Mouse (Mus musculus) limb, embryonic 14.5 days (tissue): ENCODE results near the gene Adrb1. TPM values are rescaled to one million over a fixed set of nuclear protein-coding genes. Genes with fewer than 3 reads are reported as not detected.
A peak's percentile ranks its signal among the peaks of the same experiment; 100 is the strongest.

Experiments
- ATAC-seq: fragments of 200-750 bp; cut with Nextera tagmentation; 2 replicates; pipeline ENCODE4 v1.8.0; 2017; ENCODE audit warnings: low read depth, moderate number of reproducible peaks, moderate TSS enrichment; ENCODE audit not compliant: low FRiP score
- DNase-seq: peaks from one replicate; pipeline ENCODE4 v3.0.0-alpha.2; 2015; ENCODE audit warnings: low spot score
- H3K27ac ChIP-seq: fragments of 300-500 bp; sonication (generic); replicated peaks from 2 replicates; pipeline ENCODE4 v1.5.1; 2014; ENCODE audit warnings: low read depth, mild to moderate bottlenecking, low read length, moderate library complexity, mixed read lengths
- H3K27me3 ChIP-seq: fragments of 300-500 bp; sonication (generic); 2 replicates; pipeline ENCODE4 v1.6.1; 2014; ENCODE audit warnings: low read length, mixed read lengths; ENCODE audit not compliant: control insufficient read depth, insufficient read depth
- H3K36me3 ChIP-seq: fragments of 300-500 bp; sonication (generic); 2 replicates; pipeline ENCODE4 v1.6.1; 2014; ENCODE audit warnings: mild to moderate bottlenecking, low read length, moderate library complexity, mixed read lengths; ENCODE audit not compliant: control insufficient read depth, insufficient read depth
- H3K4me1 ChIP-seq: fragments of 300-500 bp; sonication (generic); 2 replicates; pipeline ENCODE4 v1.6.1; 2014; ENCODE audit warnings: antibody characterized with exemption, low read length, mixed read lengths; ENCODE audit not compliant: control insufficient read depth, insufficient read depth
- H3K4me2 ChIP-seq: fragments of 300-500 bp; sonication (generic); replicated peaks from 2 replicates; pipeline ENCODE4 v1.6.1; 2014; ENCODE audit warnings: low read depth, mild to moderate bottlenecking, low read length, moderate library complexity; ENCODE audit not compliant: severe bottlenecking
- H3K4me3 ChIP-seq: fragments of 300-500 bp; sonication (generic); replicated peaks from 2 replicates; pipeline ENCODE4 v1.5.1; 2014; ENCODE audit warnings: low read length
- H3K9ac ChIP-seq: fragments of 300-500 bp; sonication (generic); 2 replicates; pipeline ENCODE4 v1.6.1; 2014; ENCODE audit warnings: mild to moderate bottlenecking, low read depth, low read length, moderate library complexity; ENCODE audit not compliant: severe bottlenecking
- H3K9me3 ChIP-seq: fragments of 300-500 bp; sonication (generic); 2 replicates; pipeline ENCODE4 v1.6.1; 2016; ENCODE audit warnings: low read length; ENCODE audit not compliant: control insufficient read depth
- POLR2A ChIP-seq: fragments of 200-500 bp; IDR thresholded peaks from 2 replicates; pipeline ENCODE4 v1.8.0; 2012; ENCODE audit warnings: inconsistent platforms, mild to moderate bottlenecking, moderate library complexity, borderline replicate concordance; ENCODE audit not compliant: insufficient read depth, insufficient read length; ENCODE audit errors: extremely low read depth
- WGBS: fragments of 180-500 bp; shearing (Covaris S2); extraction: QIAGEN DNeasy Blood & Tissue Kit; methylation state at CpG from one replicate; pipeline ENCODE4 v1.1.7; 2014; 5-methylcytosine and 5-hydroxymethylcytosine counted together
- polyA plus RNA-seq, 2 experiments: library from polyadenylated mRNA; depleted of rRNA in 1 of 2; stranded (reverse) in 1 of 2; unstranded in 1 of 2; fragments of >200 nt; fragmentation: Nextera tagmentation in 1 of 2; extraction: Ambion mirVana in 1 of 2; gene quantifications; 2 replicates each; pipeline versions ENCODE4 v1.2.1 to v1.2.3; 2012 to 2014

The Adrb1 gene
- 1.7 and 2.3 TPM in 2 replicates for polyA plus RNA-seq (2012; rRNA removed)
- 1.3 and 1.9 TPM in 2 replicates for polyA plus RNA-seq (2014; fragmentation: Nextera tagmentation; extraction: Ambion mirVana)

DNA sequence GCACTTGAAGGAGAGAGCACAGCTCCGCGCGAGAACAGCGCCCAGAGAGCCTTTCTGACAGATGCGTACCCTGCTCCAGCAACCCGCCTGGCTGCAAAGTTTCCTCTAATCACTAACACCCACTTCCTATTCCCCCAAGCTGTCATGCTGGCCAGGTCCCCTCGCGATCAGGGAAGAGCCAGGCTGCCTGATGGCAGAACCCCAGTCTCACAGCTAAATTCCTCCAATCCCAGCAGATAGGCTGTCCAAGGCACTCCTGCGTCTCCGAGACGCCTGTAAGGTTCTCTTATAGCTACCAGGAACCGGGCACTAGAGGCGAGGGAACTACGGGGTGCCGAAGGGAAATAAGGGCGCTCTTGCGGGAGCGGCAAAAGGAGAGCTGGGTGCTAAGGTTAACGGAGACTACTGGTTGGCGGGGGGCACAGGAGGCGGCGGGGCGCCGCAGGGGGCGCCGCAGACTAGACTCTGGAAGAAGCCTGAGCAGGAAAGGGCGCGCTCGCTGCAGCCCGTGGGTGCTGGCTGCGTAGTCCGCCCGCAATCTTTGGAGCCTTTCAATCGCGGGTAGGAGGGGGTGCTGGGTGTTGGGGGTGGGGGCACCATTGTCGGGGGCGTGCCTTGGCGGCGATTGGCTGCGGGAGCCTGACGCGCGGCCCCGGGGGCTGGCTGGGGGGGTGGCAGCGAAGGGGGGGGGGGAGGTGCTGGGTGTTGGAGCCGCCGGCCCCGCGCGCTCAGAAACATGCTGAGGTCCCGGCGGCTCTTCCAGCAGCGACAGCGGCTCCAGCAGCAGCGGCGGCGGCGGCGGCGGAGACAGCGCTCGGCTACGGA lies at the start of gene Adrb1:
TSS of gene Adrb1 (plus strand) at position 813 of the 825 bp plus-strand sequence.
- no peak for TF ChIP-seq POLR2A
- no peaks in the 10 kb centered on the region for H3K9me3 ChIP-seq
- peak; percentile 58; the same call in 1 of the 2 replicates for ATAC-seq
- under 1% methylated on average over 27 of the region's 63 CpGs for WGBS
- peak within 1 kb of the TSS; percentile 51 for H3K4me3 ChIP-seq
- peak; percentile 61 for DNase-seq
- no peaks in the 10 kb centered on the region for H3K36me3 ChIP-seq
- peaks cover 21% of the 10 kb centered on the region for H3K4me1 ChIP-seq
- H3K9ac ChIP-seq: peak within 1 kb of the TSS; percentile 56
- peaks cover 69% of the 10 kb centered on the region for H3K27me3 ChIP-seq
- H3K27ac ChIP-seq: no peak within 1 kb of the TSS
- H3K4me2 ChIP-seq: peak within 1 kb of the TSS; percentile 96

DNA sequence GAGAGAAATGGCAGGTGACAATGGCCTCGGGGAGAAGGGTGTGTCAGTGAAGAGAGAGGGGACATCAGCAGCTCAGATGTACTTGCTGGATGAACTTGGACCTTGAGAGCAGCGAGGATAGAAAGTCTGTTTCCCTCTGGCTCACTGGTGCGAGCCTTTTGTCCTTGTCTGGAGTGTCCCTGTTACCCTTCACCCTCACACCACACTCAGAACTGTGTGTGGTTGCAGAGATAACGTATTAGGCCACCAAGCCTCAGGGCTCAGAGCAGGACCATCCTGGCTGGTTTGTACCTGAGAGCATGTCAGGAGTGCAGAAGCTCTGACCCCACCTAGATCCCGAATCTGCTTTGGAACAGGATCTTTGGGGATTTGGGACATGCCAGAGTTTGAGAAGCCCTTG lies 46.3 kb upstream of the Adrb1 start:
- 93% methylated on average over 5 of the region's 5 CpGs for WGBS
- DNase-seq (no peak), ATAC-seq (no peak)
- Histone ChIP-seq H3K36me3 (no peaks in the 10 kb centered on the region), H3K4me1 (peaks cover 27% of the 10 kb centered on the region), H3K9me3 (no peaks in the 10 kb centered on the region), H3K27ac (no peak overlapping the region), H3K9ac (no peak overlapping the region), H3K4me3 (no peak overlapping the region), H3K27me3 (no peaks in the 10 kb centered on the region), H3K4me2 (no peak overlapping the region)
- no peak for TF ChIP-seq POLR2A

DNA sequence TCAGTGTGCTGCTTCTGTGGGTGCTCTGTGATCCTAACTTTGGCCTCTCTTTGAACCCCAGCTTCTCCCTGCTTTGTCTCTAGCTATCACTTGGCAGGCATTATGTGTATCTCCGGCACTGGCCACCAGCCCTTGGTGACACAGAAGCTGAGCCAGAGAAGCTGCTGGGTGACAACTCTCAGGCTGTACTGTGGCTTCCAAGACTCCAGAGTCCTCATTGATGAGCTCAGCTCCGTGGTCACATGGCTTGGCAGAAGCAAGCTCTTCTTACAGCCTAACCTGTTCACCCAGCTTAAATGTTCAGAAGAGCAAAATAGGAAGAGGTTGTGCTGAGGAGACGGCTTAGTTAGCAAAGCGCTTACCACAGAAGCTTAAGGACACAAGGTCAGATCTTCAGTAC lies 45.5 kb upstream of the Adrb1 start:
- H3K9ac ChIP-seq: no peak overlapping the region
- H3K9me3 ChIP-seq: no peaks in the 10 kb centered on the region
- H3K36me3 ChIP-seq: no peaks in the 10 kb centered on the region
- peaks cover 27% of the 10 kb centered on the region for H3K4me1 ChIP-seq
- no peak overlapping the region for H3K27ac ChIP-seq
- no peak for TF ChIP-seq POLR2A
- H3K27me3 ChIP-seq: no peaks in the 10 kb centered on the region
- WGBS: 84% methylated on average over 4 of the region's 4 CpGs
- ATAC-seq (no peak), DNase-seq (no peak)
- H3K4me2 ChIP-seq: no peak overlapping the region
- no peak overlapping the region for H3K4me3 ChIP-seq

DNA sequence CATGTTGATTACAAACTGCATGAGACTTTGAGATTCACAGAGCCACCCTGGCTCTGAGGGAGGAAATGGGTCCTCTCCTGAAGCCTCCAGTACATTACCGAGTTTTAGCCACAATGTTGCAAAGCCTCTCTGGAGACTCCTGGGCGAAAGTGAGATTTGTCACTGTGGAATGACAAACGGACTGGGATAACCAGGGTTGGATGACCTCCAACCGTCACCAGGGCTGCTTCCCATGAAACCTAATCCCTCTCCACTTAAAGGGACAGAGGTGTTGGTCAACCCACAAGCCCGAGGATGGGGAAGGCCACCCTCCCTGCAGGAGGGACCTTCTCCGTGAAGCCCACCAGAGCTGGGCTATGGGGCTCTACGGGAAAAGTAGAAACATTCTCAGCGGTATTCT lies 44.4 kb upstream of the Adrb1 start:
- peak; percentile 4 for DNase-seq
- 38% methylated on average over 8 of the region's 8 CpGs for WGBS

DNA sequence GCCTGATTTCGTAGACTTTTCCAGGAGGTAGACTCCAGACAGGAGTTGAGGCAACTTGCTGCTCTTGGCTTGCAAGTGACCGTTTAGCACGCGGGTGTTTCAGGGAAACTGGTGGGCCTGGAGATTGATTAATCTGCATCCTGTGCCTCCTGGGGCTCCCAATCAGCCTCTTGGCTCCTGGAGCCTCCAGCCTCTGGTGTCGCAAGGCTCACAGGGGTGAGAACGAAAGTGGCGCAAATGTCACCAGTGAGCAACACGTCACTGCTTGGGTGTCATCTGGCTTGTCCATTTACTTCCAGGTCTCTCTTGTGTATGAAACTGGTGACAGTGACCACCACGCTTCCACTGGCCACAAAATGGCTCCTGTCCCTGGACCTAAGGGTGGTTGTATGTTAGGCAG lies 43.5 kb upstream of the Adrb1 start:
- Histone ChIP-seq H3K4me3 (no peak overlapping the region), H3K27ac (peak overlapping the region; percentile 74), H3K4me2 (no peak overlapping the region), H3K9ac (no peak overlapping the region), H3K9me3 (no peaks in the 10 kb centered on the region), H3K27me3 (no peaks in the 10 kb centered on the region), H3K36me3 (no peaks in the 10 kb centered on the region), H3K4me1 (peaks cover 27% of the 10 kb centered on the region)
- DNase-seq (no peak), ATAC-seq (no peak)
- WGBS: 55% methylated on average over 9 of the region's 9 CpGs
- no peak for TF ChIP-seq POLR2A

More for the DNA sequence above, 44.4 kb upstream of the Adrb1 start:
- H3K9me3 ChIP-seq: no peaks in the 10 kb centered on the region
- ATAC-seq: no peak
- H3K27me3 ChIP-seq: no peaks in the 10 kb centered on the region
- H3K27ac ChIP-seq: peak overlapping the region; percentile 74
- peaks cover 27% of the 10 kb centered on the region for H3K4me1 ChIP-seq
- no peak overlapping the region for H3K9ac ChIP-seq
- no peak overlapping the region for H3K4me3 ChIP-seq
- TF ChIP-seq POLR2A: no peak
- H3K4me2 ChIP-seq: no peak overlapping the region
- H3K36me3 ChIP-seq: no peaks in the 10 kb centered on the region
